Mouse (Mus musculus) heart, adult 2 months (tissue): Measurements from ENCODE around the gene Rapgef2.

Experiments
- CTCF ChIP-seq: fragments of 200-600 bp; IDR thresholded peaks from 2 replicates; pipeline ENCODE4 v1.8.1; 2022; ENCODE audit warnings: antibody characterized with exemption, mild to moderate bottlenecking, moderate library complexity
- POLR2A ChIP-seq: fragments of 200-500 bp; IDR thresholded peaks from 2 replicates; pipeline ENCODE4 v1.6.1; 2011; ENCODE audit warnings: mild to moderate bottlenecking, low read depth, low read length, control low read depth; ENCODE audit not compliant: insufficient read depth

- TF ChIP-seq POLR2A (no peak), CTCF (no peak)
Observed at GRCm38 (mm10) chr3:79333643-79334200, 47.4 kb upstream of the Rapgef2 start.
